Mouse (Mus musculus): ENCODE results near the gene Gm37240.
"Not testable (repeated sequence)": the region's sequence is repeated elsewhere in the genome, so short reads cannot be mapped to it uniquely, and the experiment has no call there.

The Gm37240 gene

DNA sequence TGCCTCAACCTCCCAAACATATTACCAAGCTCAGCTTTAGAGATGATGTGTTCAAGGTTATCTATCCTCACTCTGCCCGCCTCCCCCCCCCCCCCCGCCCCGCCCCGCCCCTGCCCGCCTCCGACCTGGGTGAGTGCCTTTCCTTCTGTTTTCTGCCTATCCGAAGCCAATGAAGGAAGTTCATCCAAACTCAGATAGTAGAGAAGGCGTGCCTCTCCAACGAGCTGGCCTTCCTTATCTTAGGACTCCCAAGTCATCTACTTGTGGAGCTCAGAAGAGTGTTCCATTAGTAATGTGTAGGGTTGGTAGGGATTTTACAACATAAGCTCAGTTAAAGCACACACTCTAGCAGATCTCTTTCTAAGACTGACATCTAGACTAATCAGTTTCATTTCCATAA is 1284.1 kb downstream of the Gm37240 start:
- DNase-seq (ENCODE audit: low spot score in 2 of 2), result no peak

- no peak for DNase-seq (ENCODE audit: low spot score in 2 of 2)
Measured at GRCm38 (mm10) chr3:84602759-84603158, 1284.6 kb downstream of the Gm37240 start.

GRCm38 (mm10) chr3:84601870-84602495 is 1285.3 kb downstream of the Gm37240 start:
- no peak for DNase-seq (ENCODE audit: low spot score in 2 of 2)

DNA sequence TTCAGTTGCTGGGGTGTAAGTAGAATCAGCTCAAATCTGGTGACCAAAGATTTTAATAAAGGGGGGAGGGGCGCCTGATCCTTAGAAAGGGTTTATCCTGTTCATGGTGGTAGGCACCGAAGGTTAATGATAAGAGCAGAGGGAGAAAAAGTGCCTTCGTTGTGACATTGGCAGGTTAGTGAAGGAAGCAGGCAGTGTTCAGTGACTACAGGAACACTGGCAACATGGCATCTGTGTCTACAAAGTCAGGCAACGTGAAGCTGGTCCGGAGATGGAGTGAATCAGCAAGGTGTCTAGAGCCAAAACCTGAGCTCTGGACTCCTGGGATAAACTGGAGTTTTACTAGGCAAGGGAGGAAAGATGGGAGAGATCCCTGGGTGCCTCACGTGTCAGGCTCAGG is 1288.6 kb downstream of the Gm37240 start:
- DNase-seq (ENCODE audit: low spot score in 2 of 2), result no peak

GRCm38 (mm10) chr3:84597996-84598734 is 1289.2 kb downstream of the Gm37240 start:
- DNase-seq (ENCODE audit: low spot score in 2 of 2), result no peak

DNA sequence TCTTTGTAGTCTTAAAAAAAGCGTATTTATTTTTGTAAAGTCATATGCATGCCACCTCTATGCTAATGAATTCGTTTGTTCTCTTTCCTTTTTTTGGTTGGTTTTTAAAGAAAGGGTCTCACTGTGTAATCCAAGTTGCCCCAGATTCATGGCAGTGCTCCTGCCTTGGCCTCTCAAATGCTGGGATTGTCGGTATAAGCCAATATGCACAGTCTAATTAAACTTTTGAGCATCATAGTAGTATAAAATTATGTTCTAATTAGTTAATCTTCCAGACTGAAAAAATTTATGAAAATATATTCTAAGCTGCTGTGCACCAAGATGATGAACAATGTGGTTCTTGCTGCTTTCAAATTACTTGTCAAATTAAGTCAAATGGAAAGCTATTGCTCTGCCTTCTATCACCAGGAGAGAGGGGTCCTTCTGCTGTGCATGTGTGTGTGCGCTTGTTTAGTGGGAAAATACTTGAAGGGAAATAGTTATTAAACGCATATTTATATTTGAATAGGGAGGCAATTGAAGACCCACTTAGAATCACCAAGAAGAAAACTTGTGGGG is 1291.6 kb downstream of the Gm37240 start:
- DNase-seq (ENCODE audit: low spot score in 2 of 2), result no peak

- DNase-seq (ENCODE audit: low spot score in 2 of 2), result no peak
Measured at GRCm38 (mm10) chr3:84594894-84595676, 1292.2 kb downstream of the Gm37240 start.

- DNase-seq (ENCODE audit: low spot score in 2 of 2), result no peak
Measured at GRCm38 (mm10) chr3:84593274-84593673, 1294.0 kb downstream of the Gm37240 start, which contains the start of gene Tigd4. Gene Tigd4 (plus strand): TSS chr3:84593574.

- DNase-seq (ENCODE audit: low spot score in 2 of 2), result no peak
Measured at GRCm38 (mm10) chr3:84586736-84587135, 1300.6 kb downstream of the Gm37240 start.

- no peak for DNase-seq (ENCODE audit: low spot score in 2 of 2)
Measured at GRCm38 (mm10) chr3:84582913-84583276, 1304.4 kb downstream of the Gm37240 start.

- DNase-seq (ENCODE audit: low spot score in 2 of 2), result peak; percentile 97 to 99
Measured at GRCm38 (mm10) chr3:84582023-84582912, 1305.0 kb downstream of the Gm37240 start, which contains the start of gene Arfip1. Gene Arfip1 (minus strand): TSS chr3:84582625.

DNA sequence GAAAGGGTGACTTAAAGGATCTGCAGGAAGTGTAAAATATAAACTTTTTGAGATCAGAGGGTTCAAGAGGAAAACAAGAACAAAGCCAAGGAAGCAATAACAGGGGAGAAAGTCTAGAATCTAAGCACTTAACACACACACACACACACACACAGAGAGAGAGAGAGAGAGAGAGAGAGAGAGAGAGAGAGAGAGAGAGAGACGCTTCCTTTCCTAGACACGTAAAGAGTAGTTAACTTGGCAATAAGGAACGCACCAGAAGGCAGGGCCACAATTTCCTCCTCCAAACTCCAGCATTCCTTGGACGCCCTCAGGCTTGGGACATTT is 1305.7 kb downstream of the Gm37240 start:
- DNase-seq (ENCODE audit: low spot score in 2 of 2), result no peak

- DNase-seq (ENCODE audit: low spot score in 2 of 2), result no peak
Measured at GRCm38 (mm10) chr3:84580716-84581115, 1306.6 kb downstream of the Gm37240 start.

DNA sequence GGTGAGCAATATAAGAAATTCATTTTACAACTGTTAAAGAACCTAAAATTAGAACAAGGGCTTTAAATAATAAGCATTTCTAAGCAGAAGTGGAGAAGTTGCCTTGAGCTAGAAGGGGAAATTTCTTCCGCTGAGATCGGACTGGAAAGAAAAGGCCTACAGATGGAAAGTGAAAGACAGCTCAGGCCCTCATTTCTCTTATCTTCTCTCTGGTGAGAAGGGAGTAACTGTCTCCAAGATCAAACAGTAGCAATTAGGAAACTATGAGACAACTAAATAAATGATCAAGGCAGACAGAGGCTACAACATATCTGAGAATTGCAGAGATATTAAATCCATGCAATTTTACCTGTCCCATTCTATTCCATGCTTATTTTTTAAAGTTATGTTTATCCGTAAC is 1316.8 kb downstream of the Gm37240 start:
- DNase-seq (ENCODE audit: low spot score in 2 of 2), result no peak

- DNase-seq (ENCODE audit: low spot score in 2 of 2), result no peak
Measured at GRCm38 (mm10) chr3:84569587-84569986, 1317.7 kb downstream of the Gm37240 start.

DNA sequence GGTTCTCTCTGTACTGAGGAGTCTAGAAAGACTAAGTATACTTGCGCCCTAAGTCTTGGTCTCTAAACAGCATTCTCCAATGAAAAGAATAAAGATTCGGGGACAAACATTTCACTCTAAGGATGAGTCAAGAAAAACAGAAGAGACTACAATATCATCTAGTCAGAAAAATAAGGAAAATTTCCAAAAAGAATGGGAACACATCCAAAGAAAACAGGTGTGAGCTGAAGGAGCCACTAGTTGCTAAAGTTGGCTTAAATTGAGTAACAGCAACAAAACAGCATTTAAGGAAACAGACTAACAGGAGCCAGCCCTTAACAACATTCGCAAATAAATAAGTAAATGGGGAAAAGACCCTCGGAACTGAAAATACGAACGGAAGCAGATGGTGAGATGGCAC is 1318.8 kb downstream of the Gm37240 start:
- DNase-seq (ENCODE audit: low spot score in 2 of 2), result no peak

- no peak for DNase-seq (ENCODE audit: low spot score in 2 of 2)
Measured at GRCm38 (mm10) chr3:84563415-84563814, 1323.9 kb downstream of the Gm37240 start.

DNA sequence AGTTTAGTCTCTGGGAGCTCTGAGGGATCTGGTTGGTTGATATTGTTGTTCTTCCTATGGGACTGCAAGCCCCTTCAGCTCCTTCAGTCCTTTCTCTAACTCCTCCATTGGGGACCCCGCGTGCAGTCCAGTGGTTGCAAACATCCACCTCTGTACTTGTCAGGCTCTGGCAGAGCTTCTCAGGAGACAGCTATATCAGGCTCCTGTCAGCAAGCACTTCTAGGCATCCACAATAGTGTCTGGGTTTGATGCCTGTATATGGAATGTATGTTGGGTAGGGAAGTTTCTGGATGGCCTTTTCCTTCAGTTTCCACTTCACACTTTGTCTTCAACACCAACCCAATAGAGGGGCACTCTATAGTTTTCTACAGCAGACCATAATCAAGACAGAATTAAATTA is 1324.4 kb downstream of the Gm37240 start:
- not testable (repeated sequence) for DNase-seq (ENCODE audit: low spot score in 2 of 2)

- no peak for DNase-seq (ENCODE audit: low spot score in 2 of 2)
Measured at GRCm38 (mm10) chr3:84558301-84558700, 1329.0 kb downstream of the Gm37240 start.

DNA sequence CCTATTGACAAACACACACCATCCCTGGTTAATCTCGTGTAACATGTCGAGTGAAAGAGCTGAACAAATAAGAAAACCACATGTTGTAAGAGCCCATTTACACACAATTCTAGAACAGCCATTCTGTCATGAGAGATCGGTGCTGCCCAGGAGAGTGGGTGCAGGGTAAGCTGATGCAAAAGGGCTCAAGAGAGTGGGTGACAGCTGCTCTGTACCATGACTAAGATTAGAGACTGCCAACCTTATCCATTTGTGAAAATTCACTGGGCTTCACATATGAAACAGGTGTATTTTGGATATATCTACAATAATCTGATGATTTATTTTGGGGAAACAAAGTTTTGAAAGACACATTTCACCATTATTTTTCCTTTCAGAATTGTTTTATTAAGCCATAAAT is 1331.5 kb downstream of the Gm37240 start:
- no peak for DNase-seq (ENCODE audit: low spot score in 2 of 2)

DNA sequence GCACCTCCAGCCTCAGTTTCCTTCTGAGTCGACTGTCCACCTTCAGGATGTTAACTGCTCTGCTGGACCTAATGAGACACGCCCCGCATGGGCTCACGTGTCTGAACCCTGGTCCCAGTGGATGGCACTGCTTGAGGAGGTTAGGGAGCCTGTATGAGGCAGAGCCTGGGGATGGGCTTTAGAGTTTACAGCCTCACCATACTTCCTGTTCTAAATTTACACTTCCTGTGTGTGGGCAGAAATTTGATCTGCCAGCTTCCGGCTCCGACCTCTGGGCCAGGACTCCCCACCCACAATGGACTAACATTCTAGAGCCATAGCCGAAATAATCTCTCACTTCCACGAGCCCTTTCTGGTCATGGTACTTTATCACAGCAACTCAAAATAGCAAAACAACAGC is 1340.1 kb downstream of the Gm37240 start:
- no peak for DNase-seq (ENCODE audit: low spot score in 2 of 2)
